In the genomic region with DNA sequence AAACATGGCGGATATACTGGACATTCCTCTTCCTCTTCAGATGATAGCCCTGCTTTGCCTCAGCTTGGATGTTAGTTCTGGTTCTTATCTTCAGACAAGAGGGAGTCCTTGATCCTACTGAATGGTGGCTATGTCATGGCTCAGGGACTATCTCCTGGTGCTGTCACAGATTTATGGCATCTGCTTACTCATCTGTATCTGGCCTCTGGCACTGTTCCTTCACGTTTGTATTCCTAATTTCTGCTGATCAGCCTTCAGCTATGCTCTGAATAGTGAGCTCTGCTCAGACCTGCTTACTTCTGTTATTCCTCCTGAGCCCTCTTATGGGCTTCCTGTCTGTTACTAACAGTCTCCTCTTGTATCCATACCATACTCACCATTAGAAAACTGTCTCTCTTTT, we compare ENCODE assay signal across 24 mouse cellular contexts. TPM values are rescaled to one million over a fixed set of nuclear protein-coding genes. Genes with fewer than 3 reads are reported as not detected.
DNase-seq lines count a peak whose midpoint lies in the region; ATAC-seq lines count a peak whose summit lies in the region.
"Had no signal": no experiment of that assay in that cellular context is flagged by ENCODE, and none has a peak within 500 bp of the region (broad histone marks: within the 10 kb centered on the region; RNA-seq: fewer than 3 reads in every experiment).

No protein-coding gene starts in this region.

- H3K4me1 ChIP-seq in megakaryocyte, embryonic 14.5 days = peaks cover 75% of the 10 kb centered on the region
- H3K4me1 ChIP-seq: forebrain, embryonic 13.5 days; hindbrain, embryonic 10.5 days; hindbrain, embryonic 13.5 days; intestine, embryonic 15.5 days had no signal

- H3K4me3 ChIP-seq in megakaryocyte, embryonic 14.5 days (replicated peaks) = peak overlapping the region; percentile 54
- H3K4me3 ChIP-seq: forebrain, embryonic 10.5 days; forebrain, embryonic 13.5 days; hindbrain, embryonic 10.5 days; hindbrain, embryonic 13.5 days; intestine, embryonic 15.5 days had no signal

- no peak for ATAC-seq in megakaryocyte, adult 5-6 weeks (ENCODE audit: poor library complexity, severe bottlenecking)
- ATAC-seq: forebrain, embryonic 13.5 days; forebrain, embryonic 16.5 days; hindbrain, embryonic 16.5 days; intestine, embryonic 15.5 days; Patski had no signal

- H3K36me3 ChIP-seq in megakaryocyte, embryonic 14.5 days (replicated peaks; ENCODE audit: low read length) = peaks cover 54% of the 10 kb centered on the region
- H3K36me3 ChIP-seq: forebrain, embryonic 10.5 days; G1E; hindbrain, embryonic 10.5 days; hindbrain, embryonic 13.5 days; intestine, embryonic 15.5 days had no signal

- no peaks in the 10 kb centered on the region for H3K27me3 ChIP-seq in megakaryocyte, embryonic 14.5 days (replicated peaks)
- H3K27me3 ChIP-seq: CH12.LX; forebrain, embryonic 13.5 days; intestine, embryonic 15.5 days; Patski had no signal

- DNase-seq in adrenal gland, adult 2 months = peak; percentile 75
- DNase-seq in adrenal gland, postnatal 25 days = no peak
- DNase-seq in adrenal gland, postnatal 36 days = peak; percentile 26 to 47
- no peak for DNase-seq in retina, embryonic 14.5 days (ENCODE audit: low spot score)
- DNase-seq: B cell, adult 2 months; cerebellum, adult 18-20 months; cerebellum, adult 9-10 months; cerebellum, postnatal 14 days; gastrocnemius, postnatal 10 days; gastrocnemius, postnatal 36 days; heart, postnatal 36 days; kidney, adult 11 months had no signal

- no peaks in the 10 kb centered on the region for H3K9me3 ChIP-seq in megakaryocyte, embryonic 14.5 days
- H3K9me3 ChIP-seq: forebrain, embryonic 10.5 days; forebrain, embryonic 13.5 days; G1E; hindbrain, embryonic 10.5 days; hindbrain, embryonic 13.5 days; intestine, embryonic 15.5 days had no signal

RNA-seq across cellular contexts. Expression of gene Mctp1, which starts 7.6 kb away (rescaled TPM):
- 1 to 10 TPM; 1.1 to 1.7 TPM for total RNA-seq in adrenal gland, adult 2 months (2021)
- polyA plus RNA-seq in adrenal gland, adult 2 months (2012; rRNA removed) = 0.29 and 0.35 TPM in 2 replicates
- 0.90 and 1.6 TPM in 2 replicates for total RNA-seq in adrenal gland, postnatal 25 days (2021)
- polyA plus RNA-seq in megakaryocyte, embryonic 14.5 days (2012; ENCODE audit: insufficient read depth, low replicate concordance) = 2.2 and 4.7 TPM in 2 replicates
- 48.0 and 58.4 TPM in 2 replicates for total RNA-seq in megakaryocyte, adult 5-6 weeks (2015)
- 59.2 and 66.2 TPM in 2 replicates for total RNA-seq in megakaryocyte, adult 5-6 weeks (2017)
- total RNA-seq in adrenal gland, postnatal 36 days (2021) = 1 to 10 TPM; 1.4 to 1.7 TPM

Comparison
In these comparisons a context has a peak if more than half of its experiments do, and no peak if none do; other contexts are left out.
1. DNase-seq: peak in adrenal gland, adult 2 months (single experiment) and adrenal gland, postnatal 36 days (2 of 2); none in adrenal gland, postnatal 25 days (single experiment) and retina, embryonic 14.5 days (single experiment).
2. RNA of gene Mctp1, which starts 7.6 kb away (total RNA-seq): 48.0 to 66.2 TPM in megakaryocyte, adult 5-6 weeks; 1.4 to 1.7 TPM in adrenal gland, postnatal 36 days, 1.1 to 1.7 TPM in adrenal gland, adult 2 months and 0.90 to 1.6 TPM in adrenal gland, postnatal 25 days; every median in the first group is over 10 times any median in the second.